Mouse (Mus musculus): ENCODE data around the gene Klhl29. TPM values are rescaled to one million over a fixed set of nuclear protein-coding genes. Genes with fewer than 3 reads are reported as not detected.

Klhl29 gene
- polyA plus RNA-seq, 1 experiment from 2014 or later, result 2.9 TPM

DNA sequence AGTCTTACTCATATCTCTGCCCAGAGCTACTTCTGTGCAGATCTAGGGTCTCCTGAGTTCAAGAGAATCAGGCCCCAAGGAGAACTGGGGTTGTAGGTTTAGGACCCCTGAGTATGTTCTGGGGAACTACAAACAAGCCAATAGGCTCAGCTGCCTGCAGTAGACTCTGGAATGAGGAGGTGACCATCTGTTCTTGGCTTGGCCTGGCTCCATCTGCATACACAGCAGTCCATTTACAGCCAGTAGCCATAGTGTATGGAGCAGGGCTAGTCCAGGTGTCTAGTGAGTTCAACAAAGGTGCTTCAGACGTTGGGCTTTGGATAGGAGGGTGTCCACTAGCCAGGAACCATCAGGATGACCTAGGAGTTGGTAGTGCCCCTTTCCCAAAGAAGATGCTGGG is 151.9 kb downstream of the Klhl29 start:
- H3K27me3 ChIP-seq (ENCODE audit: control insufficient read depth, insufficient read depth, low read length), result no peaks in the 10 kb centered on the region
- ATAC-seq (ENCODE audit: insufficient number of reproducible peaks, low FRiP score, low TSS enrichment, low read depth), result no peak
- no peak overlapping the region for H3K4me3 ChIP-seq (ENCODE audit: low read depth, low read length)
- DNase-seq (ENCODE audit: low spot score), result no peak
- H3K9me3 ChIP-seq (ENCODE audit: control insufficient read depth, low read length), result no peaks in the 10 kb centered on the region
- no peaks in the 10 kb centered on the region for H3K36me3 ChIP-seq (ENCODE audit: control insufficient read depth, insufficient read depth, low read length)
- no peak overlapping the region for H3K4me2 ChIP-seq (ENCODE audit: low read depth, severe bottlenecking)
- H3K27ac ChIP-seq (replicated peaks; ENCODE audit: low read depth, low read length), result no peak overlapping the region
- no peak overlapping the region for H3K9ac ChIP-seq (ENCODE audit: low read length)
- WGBS, result 68% methylated on average over 1 of the region's 1 CpGs
- H3K4me1 ChIP-seq (ENCODE audit: control insufficient read depth, insufficient read depth, low read length), result peaks cover 11% of the 10 kb centered on the region; the same call in 1 of the 2 replicates

DNA sequence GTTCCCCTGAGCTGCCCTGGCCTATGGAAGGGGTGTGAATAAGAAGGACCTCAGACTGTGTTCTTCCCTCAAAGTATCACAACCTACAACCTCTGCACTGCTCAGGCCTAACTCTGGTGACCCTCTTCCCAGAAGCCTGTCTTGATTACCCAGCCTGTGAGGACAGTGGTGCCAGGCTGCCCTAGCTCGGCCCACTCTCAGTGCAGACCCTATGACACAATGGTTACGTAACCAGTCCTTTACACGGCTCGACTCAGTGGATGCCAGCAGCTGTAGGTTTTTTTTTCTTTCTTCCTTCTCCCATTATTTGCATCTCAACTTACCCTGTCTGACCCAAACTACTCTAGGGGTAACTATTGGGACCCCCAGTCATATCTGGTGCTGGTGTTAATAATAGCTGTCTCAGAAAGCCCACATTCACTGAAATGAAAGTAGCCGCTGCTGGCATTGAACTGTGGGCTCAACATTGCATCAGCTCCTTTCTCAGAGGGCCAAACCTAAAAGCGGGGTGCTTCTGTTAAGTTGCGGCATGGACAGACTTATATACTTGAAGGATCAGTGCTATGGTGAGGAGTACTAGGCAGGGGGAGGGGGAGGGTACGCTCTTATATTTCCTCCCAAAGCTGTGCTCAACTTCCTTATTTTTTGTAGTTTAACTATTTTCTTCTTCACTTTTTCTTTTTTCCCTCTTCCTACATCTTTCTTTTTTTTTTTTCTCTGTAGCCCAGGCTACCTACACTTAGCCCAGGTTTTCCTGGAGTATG is 152.9 kb downstream of the Klhl29 start:
- H3K4me2 ChIP-seq (ENCODE audit: low read depth, severe bottlenecking), result no peak overlapping the region
- H3K4me3 ChIP-seq (ENCODE audit: low read depth, low read length), result no peak overlapping the region
- H3K9me3 ChIP-seq (ENCODE audit: control insufficient read depth, low read length), result no peaks in the 10 kb centered on the region
- ATAC-seq (ENCODE audit: insufficient number of reproducible peaks, low FRiP score, low TSS enrichment, low read depth), result no peak
- H3K4me1 ChIP-seq (ENCODE audit: control insufficient read depth, insufficient read depth, low read length), result peaks cover 11% of the 10 kb centered on the region; the same call in 1 of the 2 replicates
- H3K27ac ChIP-seq (replicated peaks; ENCODE audit: low read depth, low read length), result no peak overlapping the region
- no peaks in the 10 kb centered on the region for H3K36me3 ChIP-seq (ENCODE audit: control insufficient read depth, insufficient read depth, low read length)
- no peak for DNase-seq (ENCODE audit: low spot score)
- no peaks in the 10 kb centered on the region for H3K27me3 ChIP-seq (ENCODE audit: control insufficient read depth, insufficient read depth, low read length)
- H3K9ac ChIP-seq (ENCODE audit: low read length), result no peak overlapping the region
- 96% methylated on average over 8 of the region's 8 CpGs for WGBS

DNA sequence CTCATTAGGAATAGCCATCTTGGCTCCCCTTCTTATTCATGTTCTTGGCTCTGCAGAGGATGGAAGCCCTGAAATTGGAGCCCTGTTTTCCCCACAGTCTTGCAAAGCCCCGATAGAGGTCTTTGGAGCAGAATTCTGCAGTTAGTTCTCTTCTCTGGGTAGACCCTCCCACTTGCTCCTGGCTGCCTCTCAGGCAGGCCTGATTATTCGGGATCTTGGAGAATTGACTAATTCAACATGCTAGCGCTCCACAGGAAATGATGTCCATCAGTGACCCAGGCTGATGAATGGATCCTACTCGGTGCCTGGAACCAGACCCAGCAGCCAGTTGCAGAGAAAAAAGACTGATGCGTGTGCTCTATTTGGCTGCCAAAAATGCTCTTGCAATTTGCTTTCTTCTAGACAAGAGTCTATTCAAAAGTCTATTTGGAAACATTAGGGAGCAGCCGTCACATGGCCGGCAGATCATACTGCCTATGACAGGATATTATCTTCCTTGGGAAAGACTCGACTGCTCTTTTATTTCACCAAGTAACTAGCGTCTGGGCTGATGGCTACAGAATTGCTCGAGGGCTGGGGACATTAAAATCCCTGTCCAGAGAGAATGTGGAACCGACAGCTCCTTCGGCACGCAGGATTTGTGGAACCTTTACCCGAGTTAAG is 155.4 kb downstream of the Klhl29 start:
- WGBS, result 70% methylated on average over 14 of the region's 14 CpGs
- Histone ChIP-seq H3K27ac (replicated peaks; ENCODE audit: low read depth, low read length) (no peak overlapping the region), H3K4me3 (ENCODE audit: low read depth, low read length) (no peak overlapping the region), H3K4me2 (ENCODE audit: low read depth, severe bottlenecking) (no peak overlapping the region), H3K9me3 (ENCODE audit: control insufficient read depth, low read length) (no peaks in the 10 kb centered on the region), H3K27me3 (ENCODE audit: control insufficient read depth, insufficient read depth, low read length) (no peaks in the 10 kb centered on the region), H3K36me3 (ENCODE audit: control insufficient read depth, insufficient read depth, low read length) (no peaks in the 10 kb centered on the region), H3K9ac (ENCODE audit: low read length) (peak overlapping the region; percentile 9; the same call in 1 of the 2 replicates), H3K4me1 (ENCODE audit: control insufficient read depth, insufficient read depth, low read length) (peaks cover 7% of the 10 kb centered on the region; the same call in 1 of the 2 replicates)
- DNase-seq (ENCODE audit: low spot score) (no peak), ATAC-seq (ENCODE audit: insufficient number of reproducible peaks, low FRiP score, low TSS enrichment, low read depth) (no peak)

DNA sequence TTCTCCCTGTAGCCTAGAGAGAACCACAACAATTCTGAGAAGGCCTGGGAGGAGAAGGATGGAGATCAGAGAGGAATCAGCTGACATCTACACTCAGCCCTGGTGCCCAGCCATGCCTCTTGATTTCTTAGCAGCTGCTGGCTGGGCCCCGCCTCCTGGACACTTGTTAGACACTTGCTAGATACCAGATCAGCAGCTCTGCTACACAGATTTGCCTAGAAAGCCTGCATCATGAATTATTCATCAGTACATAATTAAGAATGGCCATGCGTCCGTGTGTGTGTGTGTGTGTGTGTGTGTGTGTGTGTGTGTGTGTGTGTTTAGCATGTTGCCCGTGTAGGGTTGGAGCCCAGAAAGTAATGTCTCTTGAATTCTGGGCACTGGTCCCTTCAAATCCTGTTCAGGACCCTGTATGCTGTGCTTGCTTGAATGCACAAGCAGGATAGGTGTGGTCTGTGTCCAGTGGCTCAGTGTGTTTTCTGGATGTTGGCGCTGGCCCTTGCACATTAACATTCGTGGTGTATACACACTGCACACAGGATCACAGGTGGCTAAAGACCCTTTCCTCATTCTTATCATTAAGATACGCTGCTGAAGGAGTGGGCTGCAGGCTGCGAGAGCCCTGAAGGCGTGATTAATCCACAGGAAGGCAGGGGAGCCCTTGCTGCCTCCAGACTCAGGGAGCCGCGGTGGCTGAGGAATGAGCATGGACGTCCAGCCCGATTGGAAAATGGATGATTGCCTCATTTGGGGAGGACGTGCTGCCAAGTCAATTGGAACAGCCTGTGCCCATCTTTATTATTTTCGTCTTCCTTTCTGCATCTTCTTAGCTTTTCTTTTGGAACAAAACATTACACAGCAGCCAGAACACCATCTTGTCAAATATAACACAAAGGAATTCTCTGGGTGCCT is 159.4 kb downstream of the Klhl29 start:
- H3K4me2 ChIP-seq (ENCODE audit: low read depth, severe bottlenecking), result no peak overlapping the region
- H3K27me3 ChIP-seq (ENCODE audit: control insufficient read depth, insufficient read depth, low read length), result no peaks in the 10 kb centered on the region
- no peaks in the 10 kb centered on the region for H3K9me3 ChIP-seq (ENCODE audit: control insufficient read depth, low read length)
- no peak overlapping the region for H3K9ac ChIP-seq (ENCODE audit: low read length)
- ATAC-seq (ENCODE audit: insufficient number of reproducible peaks, low FRiP score, low TSS enrichment, low read depth) (no peak), DNase-seq (ENCODE audit: low spot score) (no peak)
- H3K27ac ChIP-seq (replicated peaks; ENCODE audit: low read depth, low read length), result no peak overlapping the region
- H3K4me1 ChIP-seq (ENCODE audit: control insufficient read depth, insufficient read depth, low read length), result peaks cover 9% of the 10 kb centered on the region
- no peaks in the 10 kb centered on the region for H3K36me3 ChIP-seq (ENCODE audit: control insufficient read depth, insufficient read depth, low read length)
- no peak overlapping the region for H3K4me3 ChIP-seq (ENCODE audit: low read depth, low read length)
- 68% methylated on average over 15 of the region's 15 CpGs for WGBS

DNA sequence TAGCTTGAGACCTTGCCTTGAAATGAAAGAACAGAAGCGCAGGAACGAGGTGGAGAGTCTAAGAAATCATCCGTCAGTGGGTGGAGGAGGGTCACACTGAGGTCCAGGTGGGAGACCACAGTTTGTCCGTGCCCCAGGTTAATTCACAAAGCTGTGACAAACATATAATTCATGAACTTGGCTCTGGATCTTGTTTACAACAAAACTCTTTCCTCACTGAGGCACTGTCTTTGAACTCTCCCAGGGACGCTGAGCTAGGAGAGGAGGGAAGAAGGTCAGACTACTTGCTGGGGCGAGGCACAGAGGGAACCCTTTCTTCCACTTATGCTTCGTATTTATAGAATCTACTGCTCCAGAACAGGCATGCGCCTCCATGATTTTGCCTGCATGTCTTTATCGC is 161.2 kb downstream of the Klhl29 start:
- Histone ChIP-seq H3K9me3 (ENCODE audit: control insufficient read depth, low read length) (no peaks in the 10 kb centered on the region), H3K4me2 (ENCODE audit: low read depth, severe bottlenecking) (no peak overlapping the region), H3K36me3 (ENCODE audit: control insufficient read depth, insufficient read depth, low read length) (no peaks in the 10 kb centered on the region), H3K4me1 (ENCODE audit: control insufficient read depth, insufficient read depth, low read length) (peaks cover 11% of the 10 kb centered on the region), H3K4me3 (ENCODE audit: low read depth, low read length) (no peak overlapping the region), H3K9ac (ENCODE audit: low read length) (no peak overlapping the region), H3K27ac (replicated peaks; ENCODE audit: low read depth, low read length) (no peak overlapping the region), H3K27me3 (ENCODE audit: control insufficient read depth, insufficient read depth, low read length) (no peaks in the 10 kb centered on the region)
- ATAC-seq (ENCODE audit: insufficient number of reproducible peaks, low FRiP score, low TSS enrichment, low read depth), result no peak
- 74% methylated on average over 9 of the region's 9 CpGs for WGBS
- DNase-seq (ENCODE audit: low spot score), result no peak

DNA sequence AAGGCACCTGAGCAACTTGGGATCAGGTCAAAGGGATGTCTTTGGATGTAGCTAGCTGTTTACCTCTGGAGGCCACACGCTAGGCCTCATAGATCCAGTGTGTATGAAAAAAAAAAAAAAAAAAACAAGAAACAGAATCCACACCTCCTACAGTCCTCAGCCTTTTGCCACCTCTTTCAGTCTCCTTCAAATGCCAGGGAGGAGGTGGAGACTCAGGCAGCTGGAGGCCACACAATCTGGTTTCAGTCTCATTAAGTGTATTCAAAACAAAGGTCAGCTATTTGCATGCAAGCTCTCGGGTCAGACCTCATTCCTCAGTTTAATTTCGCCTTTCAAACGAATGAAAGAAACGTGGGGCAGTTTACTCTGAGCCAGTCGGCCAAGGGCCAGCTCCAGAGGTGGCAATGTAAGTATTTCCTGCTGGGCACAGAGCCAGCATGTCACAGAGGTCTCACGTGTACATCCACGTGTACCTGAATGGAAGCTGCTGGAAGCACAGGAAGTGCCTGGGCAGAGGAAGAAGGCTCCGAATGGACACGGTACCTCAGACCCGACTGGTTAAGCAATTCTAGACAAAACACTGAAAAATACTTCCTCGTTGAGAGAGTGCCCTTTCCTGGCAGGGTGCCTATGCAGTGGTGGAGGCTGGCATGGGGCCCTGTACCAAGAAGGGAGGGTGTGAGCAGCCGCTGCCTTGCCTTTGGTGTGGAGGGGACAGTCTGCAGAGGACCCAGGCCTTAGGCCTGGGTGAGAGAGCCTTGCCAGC is 162.0 kb downstream of the Klhl29 start:
- Histone ChIP-seq H3K4me3 (ENCODE audit: low read depth, low read length) (no peak overlapping the region), H3K4me2 (ENCODE audit: low read depth, severe bottlenecking) (no peak overlapping the region), H3K27me3 (ENCODE audit: control insufficient read depth, insufficient read depth, low read length) (no peaks in the 10 kb centered on the region), H3K36me3 (ENCODE audit: control insufficient read depth, insufficient read depth, low read length) (no peaks in the 10 kb centered on the region), H3K9ac (ENCODE audit: low read length) (no peak overlapping the region), H3K9me3 (ENCODE audit: control insufficient read depth, low read length) (no peaks in the 10 kb centered on the region), H3K4me1 (ENCODE audit: control insufficient read depth, insufficient read depth, low read length) (peaks cover 15% of the 10 kb centered on the region), H3K27ac (replicated peaks; ENCODE audit: low read depth, low read length) (no peak overlapping the region; the same call in 1 of the 2 replicates)
- ATAC-seq (ENCODE audit: insufficient number of reproducible peaks, low FRiP score, low TSS enrichment, low read depth), result no peak
- 35% methylated on average over 13 of the region's 13 CpGs for WGBS
- no peak for DNase-seq (ENCODE audit: low spot score)

DNA sequence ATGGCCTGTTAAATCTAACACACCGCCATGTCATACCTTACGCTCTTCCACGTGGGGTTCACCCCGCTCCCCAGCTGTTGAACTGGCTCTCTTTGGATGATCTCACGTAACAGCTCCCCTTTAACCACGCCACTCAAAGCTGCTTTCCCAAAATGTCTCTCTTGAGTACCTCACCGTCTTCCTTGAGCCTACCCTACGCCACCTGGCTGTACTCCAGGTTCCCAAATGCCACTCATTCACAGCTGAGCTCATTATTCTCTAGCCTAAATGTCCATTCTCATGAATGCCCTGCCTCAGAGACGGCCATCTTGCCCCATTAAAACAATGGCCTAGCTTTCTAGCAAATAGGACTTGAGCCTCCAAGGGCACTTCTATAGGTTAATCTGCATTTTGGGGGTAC is 163.6 kb downstream of the Klhl29 start:
- Histone ChIP-seq H3K9me3 (ENCODE audit: control insufficient read depth, low read length) (no peaks in the 10 kb centered on the region), H3K9ac (ENCODE audit: low read length) (no peak overlapping the region), H3K4me1 (ENCODE audit: control insufficient read depth, insufficient read depth, low read length) (peaks cover 24% of the 10 kb centered on the region), H3K36me3 (ENCODE audit: control insufficient read depth, insufficient read depth, low read length) (no peaks in the 10 kb centered on the region), H3K27ac (replicated peaks; ENCODE audit: low read depth, low read length) (no peak overlapping the region), H3K4me3 (ENCODE audit: low read depth, low read length) (no peak overlapping the region), H3K27me3 (ENCODE audit: control insufficient read depth, insufficient read depth, low read length) (no peaks in the 10 kb centered on the region), H3K4me2 (ENCODE audit: low read depth, severe bottlenecking) (no peak overlapping the region)
- 93% methylated on average over 9 of the region's 9 CpGs for WGBS
- DNase-seq (ENCODE audit: low spot score), result no peak
- ATAC-seq (ENCODE audit: insufficient number of reproducible peaks, low FRiP score, low TSS enrichment, low read depth), result no peak

DNA sequence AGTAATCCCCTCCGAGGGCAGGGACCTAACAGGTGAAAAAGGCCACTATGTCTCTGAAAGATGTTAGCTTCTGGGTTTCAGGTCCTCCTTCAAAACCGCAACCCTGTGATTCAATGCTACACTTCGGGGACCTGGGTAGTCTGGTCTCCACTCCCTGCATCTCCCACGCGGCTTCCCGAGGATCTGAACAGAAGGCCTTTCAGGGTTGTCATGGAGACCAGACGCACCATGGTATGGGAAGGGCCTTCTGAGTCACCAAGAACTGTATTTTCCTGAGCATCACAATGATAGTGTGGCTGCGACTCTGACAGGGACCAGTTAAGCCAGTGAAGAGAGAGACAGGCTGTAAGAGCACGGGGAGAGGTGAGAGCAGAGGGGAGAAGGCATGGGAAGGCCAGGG is 164.7 kb downstream of the Klhl29 start:
- H3K27me3 ChIP-seq (ENCODE audit: control insufficient read depth, insufficient read depth, low read length), result no peaks in the 10 kb centered on the region
- no peak overlapping the region for H3K4me3 ChIP-seq (ENCODE audit: low read depth, low read length)
- no peak overlapping the region for H3K27ac ChIP-seq (replicated peaks; ENCODE audit: low read depth, low read length)
- H3K4me2 ChIP-seq (ENCODE audit: low read depth, severe bottlenecking), result no peak overlapping the region
- 82% methylated on average over 9 of the region's 9 CpGs for WGBS
- H3K4me1 ChIP-seq (ENCODE audit: control insufficient read depth, insufficient read depth, low read length), result peaks cover 24% of the 10 kb centered on the region
- no peaks in the 10 kb centered on the region for H3K36me3 ChIP-seq (ENCODE audit: control insufficient read depth, insufficient read depth, low read length)
- DNase-seq (ENCODE audit: low spot score) (no peak), ATAC-seq (ENCODE audit: insufficient number of reproducible peaks, low FRiP score, low TSS enrichment, low read depth) (no peak)
- no peak overlapping the region for H3K9ac ChIP-seq (ENCODE audit: low read length)
- no peaks in the 10 kb centered on the region for H3K9me3 ChIP-seq (ENCODE audit: control insufficient read depth, low read length)

Measured in limb, embryonic 11.5 days (tissue).